Mouse (Mus musculus) heart, adult 11 months (tissue): Measurements from ENCODE around the gene 1500015O10Rik.
A peak's percentile ranks its signal among the peaks of the same experiment; 100 is the strongest.

Experiments used
- DNase-seq: peaks from one replicate; pipeline ENCODE4 v3.0.0; 2022

Gene 1500015O10Rik

GRCm38 (mm10) chr1:43776106-43776505 is 45.7 kb downstream of the 1500015O10Rik start:
- DNase-seq, result peak; percentile 92

GRCm38 (mm10) chr1:43781195-43781594 is 50.8 kb downstream of the 1500015O10Rik start:
- DNase-seq, result peak; percentile 70

- DNase-seq, result no peak
Observed at GRCm38 (mm10) chr1:43781672-43782071, 51.3 kb downstream of the 1500015O10Rik start.

GRCm38 (mm10) chr1:43782680-43783079 is 52.3 kb downstream of the 1500015O10Rik start:
- no peak for DNase-seq

GRCm38 (mm10) chr1:43783186-43783585 is 52.8 kb downstream of the 1500015O10Rik start:
- DNase-seq, result no peak

- no peak for DNase-seq
Observed at GRCm38 (mm10) chr1:43785316-43785715, 54.9 kb downstream of the 1500015O10Rik start.

- DNase-seq, result peak; percentile 88
Observed at GRCm38 (mm10) chr1:43786711-43787110, 56.3 kb downstream of the 1500015O10Rik start.

- DNase-seq, result no peak
Observed at GRCm38 (mm10) chr1:43789765-43790164, 59.4 kb downstream of the 1500015O10Rik start.
